Mouse (Mus musculus) MEL (cell line): Measurements from ENCODE around the gene Guca2a. TPM values are rescaled to one million over a fixed set of nuclear protein-coding genes. Genes with fewer than 3 reads are reported as not detected.

Experiments used
- DNase-seq: peaks from one replicate; pipeline ENCODE4 v3.0.0; 2011; ENCODE audit warnings: low read depth, low spot score
- H3K27ac ChIP-seq: 2 replicates; pipeline ENCODE4 v1.5.1; 2012; ENCODE audit warnings: low read depth, mild to moderate bottlenecking, control low read depth, low read length, moderate library complexity; ENCODE audit not compliant: control insufficient read depth
- H3K27me3 ChIP-seq, 2 experiments: fragments of 150-350 bp in 1 of 2; sonication (generic) in 1 of 2; 2 replicates each; pipeline ENCODE4 v1.6.1; 2012; ENCODE audit warnings: low read length in 2 of 2, mild to moderate bottlenecking in 2 of 2, improper control_type of control experiment in 1 of 2, moderate library complexity in 1 of 2; ENCODE audit not compliant: insufficient read depth in 2 of 2, control insufficient read depth in 1 of 2
- H3K36me3 ChIP-seq, 2 experiments: 2 replicates each; pipeline ENCODE4 v1.6.1; 2012 to 2014; ENCODE audit warnings: low read length in 2 of 2, improper control_type of control experiment in 1 of 2, inconsistent platforms in 1 of 2, mild to moderate bottlenecking in 1 of 2; ENCODE audit not compliant: insufficient read depth in 2 of 2, control insufficient read depth in 1 of 2
- H3K4me1 ChIP-seq, 2 experiments: fragments of 150-350 bp in 1 of 2; sonication (generic) in 1 of 2; 2 replicates each; pipeline ENCODE4 v1.6.1; 2012; ENCODE audit warnings: low read length in 2 of 2, improper control_type of control experiment in 1 of 2, mild to moderate bottlenecking in 1 of 2; ENCODE audit not compliant: insufficient read depth in 2 of 2, control insufficient read depth in 1 of 2
- H3K4me3 ChIP-seq, 2 experiments: fragments of 150-350 bp in 1 of 2; sonication (generic) in 1 of 2; 2 replicates each; pipeline ENCODE4 v1.5.1; 2012; ENCODE audit warnings: low read depth in 2 of 2, low read length in 2 of 2, mild to moderate bottlenecking in 2 of 2, moderate library complexity in 2 of 2, control low read depth in 1 of 2, improper control_type of control experiment in 1 of 2; ENCODE audit not compliant: control insufficient read depth in 1 of 2, insufficient read depth in 1 of 2
- H3K79me2 ChIP-seq: 2 replicates; pipeline ENCODE4 v1.6.1; 2012; ENCODE audit warnings: mild to moderate bottlenecking, low read length, moderate library complexity; ENCODE audit not compliant: control insufficient read depth, poor library complexity, insufficient read depth
- H3K9ac ChIP-seq: 2 replicates; pipeline ENCODE4 v1.6.1; 2012; ENCODE audit warnings: low read depth, mild to moderate bottlenecking, control low read depth, low read length, moderate library complexity; ENCODE audit not compliant: control insufficient read depth, poor library complexity, severe bottlenecking
- H3K9me3 ChIP-seq: fragments of 150-350 bp; sonication (generic); replicated peaks from 2 replicates; pipeline ENCODE4 v1.6.1; 2012; ENCODE audit warnings: mild to moderate bottlenecking, low read length, improper control_type of control experiment, moderate library complexity; ENCODE audit not compliant: insufficient read depth
- CHD2 ChIP-seq: IDR thresholded peaks from 2 replicates; pipeline ENCODE4 v1.6.1; 2011; ENCODE audit warnings: low read length, improper control_type of control experiment
- ETS1 ChIP-seq: IDR thresholded peaks from 2 replicates; pipeline ENCODE4 v1.6.1; 2012; ENCODE audit warnings: low read depth, mild to moderate bottlenecking, inconsistent platforms, low read length, improper control_type of control experiment, moderate library complexity
- GATA1 ChIP-seq: IDR thresholded peaks from 2 replicates; pipeline ENCODE4 v1.6.1; 2011; ENCODE audit warnings: low read depth, low read length, improper control_type of control experiment
- HCFC1 ChIP-seq: IDR thresholded peaks from 2 replicates; pipeline ENCODE4 v1.6.1; 2012; ENCODE audit warnings: low read depth, mild to moderate bottlenecking, inconsistent platforms, low read length, improper control_type of control experiment, moderate library complexity
- JUND ChIP-seq: IDR thresholded peaks from 2 replicates; pipeline ENCODE4 v1.6.1; 2011; ENCODE audit warnings: low read depth, mild to moderate bottlenecking, improper control_type of control experiment, low read length
- MAFK ChIP-seq: IDR thresholded peaks from 2 replicates; pipeline ENCODE4 v1.6.1; 2011; ENCODE audit warnings: low read depth, mild to moderate bottlenecking, low read length, improper control_type of control experiment, borderline replicate concordance
- MEF2A ChIP-seq: IDR thresholded peaks from 2 replicates; pipeline ENCODE4 v1.6.1; 2014; ENCODE audit warnings: low read depth, mild to moderate bottlenecking, inconsistent platforms, low read length, improper control_type of control experiment; ENCODE audit not compliant: poor library complexity, insufficient replicate concordance, severe bottlenecking; ENCODE audit errors: extremely low read depth
- MYB ChIP-seq: IDR thresholded peaks from 2 replicates; pipeline ENCODE4 v1.6.1; 2011; ENCODE audit warnings: mild to moderate bottlenecking, low read depth, low read length, improper control_type of control experiment
- polyA plus RNA-seq, 2 experiments: library from polyadenylated mRNA; stranded (reverse) in 1 of 2; unstranded in 1 of 2; fragments of >175 nt in 1 of 2; fragments of >200 nt in 1 of 2; gene quantifications; 2 replicates each; pipeline versions ENCODE4 v1.2.1 to v1.2.4; 2012; ENCODE audit warnings: low replicate concordance in 2 of 2, low read depth in 1 of 2; ENCODE audit not compliant: insufficient read length in 2 of 2, insufficient read depth in 1 of 2, missing spikeins in 1 of 2
- total RNA-seq: library from RNA; depleted of rRNA; stranded (reverse); fragments of 300-350 nt; gene quantifications from 2 replicates; pipeline ENCODE4 v1.2.3, GENCODE M21; 2012; rRNA removed

The Guca2a gene
- total and polyA plus RNA-seq, 3 experiments, result not detected

DNA sequence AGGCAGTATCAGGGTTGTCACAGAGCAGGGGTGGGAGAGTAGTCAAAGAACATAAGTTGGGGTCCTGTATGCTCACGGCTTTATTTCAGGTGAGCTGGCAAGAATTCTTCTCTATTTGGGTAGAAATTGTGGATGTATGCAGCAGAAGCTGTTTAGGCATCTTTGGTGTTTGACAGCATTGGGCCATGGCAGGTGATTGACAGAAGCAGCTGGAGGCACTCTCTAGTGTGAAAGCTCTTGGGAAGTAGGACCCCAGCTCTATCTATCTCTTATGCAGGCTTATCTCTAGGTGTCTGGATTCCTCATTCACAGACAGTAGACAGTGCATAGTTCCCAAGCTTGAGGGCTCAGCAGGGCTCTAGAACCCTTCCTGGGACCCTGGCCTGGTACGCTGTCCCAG, 48.2 kb downstream of the Guca2a start:
- H3K27me3 ChIP-seq, result no peaks in the 10 kb centered on the region
- no peaks in the 10 kb centered on the region for H3K36me3 ChIP-seq
- H3K79me2 ChIP-seq, result no peaks in the 10 kb centered on the region
- TF ChIP-seq CHD2 (no peak), HCFC1 (no peak), JUND (no peak), MAFK (no peak), GATA1 (no peak), MEF2A (no peak), ETS1 (no peak), MYB (no peak)
- H3K4me3 ChIP-seq, result no peak overlapping the region
- no peak for DNase-seq
- no peak overlapping the region for H3K9ac ChIP-seq
- no peaks in the 10 kb centered on the region for H3K4me1 ChIP-seq
- no peak overlapping the region for H3K27ac ChIP-seq
- no peaks in the 10 kb centered on the region for H3K9me3 ChIP-seq

Other genes starting within 250 kb of the Guca2a start
- gene Ccdc30, start 222.2 kb upstream of the Guca2a start, total RNA-seq, result not detected in 2 replicates
- gene Ccdc30, start 222.2 kb upstream of the Guca2a start, polyA plus RNA-seq, result not detected
- gene Ppcs, start 215.3 kb upstream of the Guca2a start, total RNA-seq, result 7.6 and 8.4 TPM in 2 replicates
- 1 to 10 TPM in 1 of 2 experiments, not detected in 1; 7.4 TPM for gene Ppcs, start 215.3 kb upstream of the Guca2a start, polyA plus RNA-seq
- gene Zmynd12, start 214.9 kb upstream of the Guca2a start, total RNA-seq, result not detected in 2 replicates
- gene Zmynd12, start 214.9 kb upstream of the Guca2a start, polyA plus RNA-seq, result under 1 TPM in 1 of 2 experiments, not detected in 1; 0.04 TPM
- gene Rimkla, start 145.1 kb upstream of the Guca2a start, total RNA-seq, result not detected in 2 replicates
- not detected for gene Rimkla, start 145.1 kb upstream of the Guca2a start, polyA plus RNA-seq
- gene Foxj3, start 100.7 kb upstream of the Guca2a start, total RNA-seq, result 11.0 and 11.7 TPM in 2 replicates
- 10 to 100 TPM in 1 of 2 experiments, not detected in 1; 27.0 TPM for gene Foxj3, start 100.7 kb upstream of the Guca2a start, polyA plus RNA-seq
- 1.2 and 1.5 TPM in 2 replicates for gene Frg2f1, start 98.2 kb upstream of the Guca2a start, total RNA-seq
- gene Frg2f1, start 98.2 kb upstream of the Guca2a start, polyA plus RNA-seq, result 1 to 10 TPM in 1 of 2 experiments, not detected in 1; 2.0 TPM
- gene Guca2b, start 21.2 kb downstream of the Guca2a start, total RNA-seq, result not detected in 2 replicates
- not detected for gene Guca2b, start 21.2 kb downstream of the Guca2a start, polyA plus RNA-seq
- gene Hivep3, start 96.1 kb downstream of the Guca2a start, total RNA-seq, result not detected in 2 replicates
- not detected for gene Hivep3, start 96.1 kb downstream of the Guca2a start, polyA plus RNA-seq